Mouse (Mus musculus): ENCODE measurements at regions not wholly inside any gene's neighbourhood (a gene's known extent, or its start where the extent isn't known, plus 50 kb on each side); places are given as distances from the start of the nearest gene placed in this dataset.

DNA sequence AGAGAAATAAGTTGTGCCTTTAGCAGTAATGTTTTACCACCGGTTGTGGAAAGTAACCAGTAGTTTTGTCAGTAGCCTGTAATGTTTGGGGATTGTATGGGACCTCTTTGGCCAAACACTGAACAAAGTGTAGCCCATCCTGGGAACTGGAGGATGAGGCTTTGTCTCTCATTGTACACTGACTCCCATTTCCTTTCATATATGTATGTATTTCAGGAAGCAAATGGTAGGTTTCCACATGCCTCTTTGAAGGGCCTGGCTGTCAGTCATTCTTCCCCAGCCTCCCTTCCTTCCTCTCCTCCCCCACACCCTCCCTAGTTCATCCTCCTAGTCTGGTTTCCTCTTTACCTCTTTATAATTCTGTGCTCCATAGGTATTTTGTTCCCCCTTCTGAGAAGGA lies 266.7 kb upstream of the Adcy2 start:
- Histone ChIP-seq H3K27ac (ENCODE audit: insufficient read depth, low read length) (no peak overlapping the region), H3K4me3 (ENCODE audit: insufficient read depth, low read length) (no peak overlapping the region), H3K4me1 (ENCODE audit: control insufficient read depth, insufficient read depth, low read length) (no peaks in the 10 kb centered on the region)
- TF ChIP-seq POLR2A (IDR thresholded peaks at IDR 0.05; ENCODE audit: extremely low read depth, insufficient read depth, low read length), result no peak
- no peak for TF ChIP-seq CTCF (IDR thresholded peaks at IDR 0.05; ENCODE audit: extremely low read depth, insufficient read depth, low read length)

DNA sequence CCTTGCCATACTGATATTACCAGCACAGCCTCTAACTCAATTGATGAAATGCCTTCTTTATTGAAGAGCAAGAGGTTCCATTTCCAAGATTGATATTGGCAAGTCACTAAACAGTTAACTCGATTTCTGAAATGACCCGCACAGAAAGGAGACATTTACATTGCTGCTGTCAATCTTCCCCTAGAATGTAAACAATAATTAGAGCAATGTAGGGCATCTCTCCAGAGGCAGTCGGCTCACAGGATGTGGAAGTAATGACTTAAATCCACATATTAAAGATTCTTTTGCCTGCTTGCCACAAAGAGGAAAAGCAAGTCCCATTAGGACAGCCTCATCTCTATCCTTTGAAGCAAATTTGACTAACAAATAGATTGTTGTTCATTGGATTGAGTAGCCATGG lies 261.0 kb upstream of the Nsun2 start:
- Histone ChIP-seq H3K27ac (ENCODE audit: insufficient read depth, low read length) (no peak overlapping the region), H3K4me3 (ENCODE audit: insufficient read depth, low read length) (no peak overlapping the region), H3K4me1 (ENCODE audit: control insufficient read depth, insufficient read depth, low read length) (no peaks in the 10 kb centered on the region)
- TF ChIP-seq POLR2A (IDR thresholded peaks at IDR 0.05; ENCODE audit: extremely low read depth, insufficient read depth, low read length), result no peak

DNA sequence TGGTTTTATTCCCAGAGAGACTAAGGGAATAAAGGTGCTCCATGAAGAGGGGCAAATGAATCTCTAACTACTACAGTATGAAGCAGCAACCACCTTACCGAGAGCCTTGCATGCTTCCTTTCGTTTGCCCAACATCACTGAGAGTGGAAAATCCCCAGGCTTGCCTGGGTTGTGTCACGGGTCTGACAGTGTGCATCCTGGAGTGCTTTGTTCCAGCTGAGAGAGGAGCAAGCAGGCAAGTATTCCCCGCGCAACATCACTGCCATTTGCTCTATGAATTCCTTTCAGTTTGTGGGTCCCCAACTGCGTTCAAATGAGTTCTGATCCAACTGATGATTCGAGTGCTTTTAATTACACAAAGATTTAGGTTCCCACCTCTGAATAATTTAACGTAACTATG lies 253.9 kb upstream of the Nsun2 start:
- H3K4me3 ChIP-seq (ENCODE audit: insufficient read depth, low read length), result no peak overlapping the region
- H3K4me1 ChIP-seq (ENCODE audit: control insufficient read depth, insufficient read depth, low read length), result no peaks in the 10 kb centered on the region
- H3K27ac ChIP-seq (ENCODE audit: insufficient read depth, low read length), result no peak overlapping the region
- TF ChIP-seq CTCF (IDR thresholded peaks at IDR 0.05; ENCODE audit: extremely low read depth, insufficient read depth, low read length) (no peak), POLR2A (IDR thresholded peaks at IDR 0.05; ENCODE audit: extremely low read depth, insufficient read depth, low read length) (no peak)

DNA sequence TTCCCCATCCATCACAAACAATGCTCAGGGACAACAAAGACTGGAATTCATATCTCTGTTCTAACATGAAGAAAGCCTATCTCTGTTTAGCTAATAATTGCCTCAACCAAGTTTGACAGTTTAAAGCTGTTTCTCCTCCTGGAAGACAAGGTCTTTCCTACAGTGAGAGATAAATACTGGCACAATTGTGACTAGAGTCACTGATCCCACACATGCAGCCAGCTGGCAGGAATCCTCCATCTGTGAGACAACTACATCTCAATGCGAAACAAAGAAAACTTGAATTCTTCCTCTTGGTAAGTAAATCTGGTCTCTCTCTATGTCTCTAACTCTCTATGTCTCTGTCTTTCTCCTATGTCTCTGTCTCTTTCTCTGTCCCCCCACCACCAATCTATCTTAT lies 239.1 kb upstream of the Nsun2 start:
- Histone ChIP-seq H3K27ac (ENCODE audit: insufficient read depth, low read length) (no peak overlapping the region), H3K4me1 (ENCODE audit: control insufficient read depth, insufficient read depth, low read length) (no peaks in the 10 kb centered on the region), H3K4me3 (ENCODE audit: insufficient read depth, low read length) (no peak overlapping the region)
- no peak for TF ChIP-seq CTCF (IDR thresholded peaks at IDR 0.05; ENCODE audit: extremely low read depth, insufficient read depth, low read length)

DNA sequence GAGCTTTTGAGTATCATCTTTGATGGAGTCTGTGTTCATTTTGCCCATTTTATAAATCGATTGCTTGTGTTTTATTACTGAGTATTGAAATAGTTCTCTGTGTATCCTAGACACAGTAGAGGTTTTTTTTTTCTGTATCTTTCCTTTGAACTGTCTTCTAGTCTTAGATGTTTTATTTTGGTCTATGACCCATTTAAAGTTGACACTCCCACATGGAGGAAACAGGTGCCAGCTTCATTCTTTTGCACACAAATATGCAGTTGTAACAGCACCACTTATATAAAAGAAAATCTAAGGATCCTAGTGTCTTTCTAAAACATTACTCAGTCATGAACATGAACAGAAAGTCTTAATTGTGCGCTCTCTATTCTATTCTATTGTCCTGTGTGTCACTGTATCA lies 230.2 kb upstream of the Nsun2 start:
- 0 out of 2 replicates have a peak overlapping the region, but pooled peaks have one; percentile 23 for H3K27ac ChIP-seq (ENCODE audit: insufficient read depth, low read length)
- TF ChIP-seq CTCF (IDR thresholded peaks at IDR 0.05; ENCODE audit: extremely low read depth, insufficient read depth, low read length) (no peak), POLR2A (IDR thresholded peaks at IDR 0.05; ENCODE audit: extremely low read depth, insufficient read depth, low read length) (no peak)
- H3K4me1 ChIP-seq (ENCODE audit: control insufficient read depth, insufficient read depth, low read length), result no peaks in the 10 kb centered on the region; the same call in 1 of the 2 replicates
- H3K4me3 ChIP-seq (ENCODE audit: insufficient read depth, low read length), result no peak overlapping the region

DNA sequence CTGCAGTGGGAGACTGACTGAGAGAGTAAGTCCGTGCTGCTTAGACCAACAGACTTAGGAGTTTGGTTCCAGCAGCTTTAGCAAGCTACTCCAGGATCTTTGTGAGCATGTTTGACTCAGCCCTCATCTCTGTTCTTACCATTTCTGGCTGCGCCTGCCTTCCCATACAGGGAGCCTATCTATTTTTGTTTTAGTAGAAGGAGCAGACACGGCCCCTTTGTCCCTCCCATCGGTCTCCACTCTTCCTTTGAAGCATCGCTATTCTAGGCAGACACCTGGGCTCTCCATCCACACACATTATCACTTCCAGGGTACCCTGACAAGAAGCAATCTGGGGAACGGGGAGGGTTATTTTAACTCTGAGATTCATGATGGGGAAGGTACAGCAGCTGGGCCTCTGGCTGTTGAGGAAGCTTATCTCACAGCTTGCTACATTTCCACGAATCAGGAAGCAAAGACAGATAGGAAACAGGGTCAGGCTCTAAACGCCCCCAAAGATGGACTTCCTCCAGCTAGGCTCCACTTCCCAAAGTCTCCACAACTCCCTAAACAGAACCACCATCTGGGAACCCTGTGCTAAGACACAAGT lies 203.0 kb upstream of the Nsun2 start:
- Histone ChIP-seq H3K4me1 (ENCODE audit: control insufficient read depth, insufficient read depth, low read length) (no peaks in the 10 kb centered on the region), H3K4me3 (ENCODE audit: insufficient read depth, low read length) (no peak overlapping the region), H3K27ac (ENCODE audit: insufficient read depth, low read length) (peak overlapping the region; percentile 39; the same call in 1 of the 2 replicates)
- TF ChIP-seq POLR2A (IDR thresholded peaks at IDR 0.05; ENCODE audit: extremely low read depth, insufficient read depth, low read length), result no peak
- no peak for TF ChIP-seq CTCF (IDR thresholded peaks at IDR 0.05; ENCODE audit: extremely low read depth, insufficient read depth, low read length)

DNA sequence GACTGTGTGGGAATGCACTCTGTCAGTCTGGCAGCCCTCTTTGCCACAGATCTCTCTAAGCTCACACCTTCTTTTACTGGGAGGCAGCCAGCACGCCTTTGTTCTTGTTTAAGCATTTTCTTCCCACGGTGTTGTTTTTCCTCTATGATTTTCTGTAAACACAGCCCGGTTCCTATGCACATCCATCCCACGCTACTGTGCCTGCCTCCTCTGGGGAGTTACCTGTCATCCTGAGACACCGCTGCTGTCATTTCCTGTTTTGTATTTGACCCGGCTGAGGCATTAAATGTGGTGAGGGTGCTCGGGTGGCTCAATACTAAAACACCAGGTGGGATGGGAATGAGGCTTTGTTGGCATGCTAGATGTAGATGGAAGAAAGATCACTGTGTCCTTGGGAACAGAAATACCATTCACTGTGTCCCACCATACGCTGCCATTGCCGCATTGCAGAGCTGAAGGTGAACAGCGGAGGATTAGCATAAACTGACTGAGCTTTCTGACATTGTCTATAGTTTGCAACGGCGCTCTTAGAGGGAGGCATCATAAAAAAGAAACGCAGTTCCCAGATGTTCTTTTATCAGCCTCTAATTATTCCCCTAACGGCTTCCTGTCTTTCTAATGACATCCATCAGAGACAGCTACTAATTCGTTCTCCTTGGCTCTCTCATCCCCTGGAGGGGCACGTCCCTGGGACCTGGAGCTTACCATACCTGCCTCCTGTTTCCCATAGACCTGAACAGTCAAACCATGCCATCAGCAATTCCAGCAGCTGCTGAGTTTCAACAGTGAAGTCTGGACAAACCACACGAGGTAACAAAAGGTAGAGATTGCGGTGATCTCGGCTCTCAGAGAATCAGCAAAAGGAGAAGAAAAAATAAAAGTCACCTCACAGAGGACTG lies 201.8 kb upstream of the Nsun2 start:
- Histone ChIP-seq H3K27ac (ENCODE audit: insufficient read depth, low read length) (no peak overlapping the region), H3K4me1 (ENCODE audit: control insufficient read depth, insufficient read depth, low read length) (no peaks in the 10 kb centered on the region), H3K4me3 (ENCODE audit: insufficient read depth, low read length) (no peak overlapping the region)
- TF ChIP-seq CTCF (IDR thresholded peaks at IDR 0.05; ENCODE audit: extremely low read depth, insufficient read depth, low read length) (no peak), POLR2A (IDR thresholded peaks at IDR 0.05; ENCODE audit: extremely low read depth, insufficient read depth, low read length) (no peak)

DNA sequence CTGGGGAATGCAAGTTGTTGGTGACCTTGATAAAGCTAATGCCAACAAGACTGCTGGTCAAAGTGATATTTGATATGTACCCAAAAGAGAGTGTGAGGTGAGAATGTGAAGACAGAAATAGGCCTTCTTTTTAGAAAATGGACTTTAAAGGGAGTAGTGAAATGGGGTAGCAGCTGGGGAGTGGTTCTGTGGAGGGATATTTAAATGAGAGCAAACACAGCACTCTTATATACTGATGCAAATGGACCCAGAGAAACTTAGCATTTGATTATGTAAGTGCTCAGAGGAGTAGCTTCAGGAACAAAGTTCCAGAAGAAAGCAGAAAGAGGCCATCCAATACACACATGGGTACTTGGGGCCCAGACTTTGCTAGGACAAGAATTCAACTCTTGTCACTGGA lies 189.7 kb upstream of the Nsun2 start:
- no peaks in the 10 kb centered on the region for H3K4me1 ChIP-seq (ENCODE audit: control insufficient read depth, insufficient read depth, low read length)
- H3K4me3 ChIP-seq (ENCODE audit: insufficient read depth, low read length), result no peak overlapping the region
- peak overlapping the region; percentile 56; the same call in 1 of the 2 replicates for H3K27ac ChIP-seq (ENCODE audit: insufficient read depth, low read length)
- TF ChIP-seq POLR2A (IDR thresholded peaks at IDR 0.05; ENCODE audit: extremely low read depth, insufficient read depth, low read length) (no peak), CTCF (IDR thresholded peaks at IDR 0.05; ENCODE audit: extremely low read depth, insufficient read depth, low read length) (no peak)

DNA sequence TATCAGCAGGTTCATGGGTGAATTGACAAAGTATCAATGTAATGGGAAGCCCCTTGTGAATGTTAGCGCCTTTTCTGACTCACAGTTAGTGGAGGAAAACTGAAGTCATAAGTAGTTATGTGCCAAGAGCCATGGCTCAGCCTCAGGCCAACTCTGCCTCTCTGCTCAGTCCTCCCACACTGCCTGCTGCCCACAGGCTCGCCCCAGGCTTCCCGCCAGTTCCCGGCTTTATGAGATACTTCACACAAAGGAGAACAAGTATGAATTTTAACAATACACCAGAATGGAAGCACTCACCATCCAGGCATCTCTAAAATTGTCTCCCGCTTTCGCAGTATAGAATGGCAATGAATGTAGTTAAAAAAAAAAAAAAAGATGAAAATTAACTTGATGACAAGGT lies 176.1 kb upstream of the Nsun2 start:
- H3K4me1 ChIP-seq (ENCODE audit: control insufficient read depth, insufficient read depth, low read length), result peaks cover 2% of the 10 kb centered on the region
- no peak overlapping the region for H3K4me3 ChIP-seq (ENCODE audit: insufficient read depth, low read length)
- H3K27ac ChIP-seq (ENCODE audit: insufficient read depth, low read length), result no peak overlapping the region
- TF ChIP-seq POLR2A (IDR thresholded peaks at IDR 0.05; ENCODE audit: extremely low read depth, insufficient read depth, low read length) (no peak), CTCF (IDR thresholded peaks at IDR 0.05; ENCODE audit: extremely low read depth, insufficient read depth, low read length) (no peak)

DNA sequence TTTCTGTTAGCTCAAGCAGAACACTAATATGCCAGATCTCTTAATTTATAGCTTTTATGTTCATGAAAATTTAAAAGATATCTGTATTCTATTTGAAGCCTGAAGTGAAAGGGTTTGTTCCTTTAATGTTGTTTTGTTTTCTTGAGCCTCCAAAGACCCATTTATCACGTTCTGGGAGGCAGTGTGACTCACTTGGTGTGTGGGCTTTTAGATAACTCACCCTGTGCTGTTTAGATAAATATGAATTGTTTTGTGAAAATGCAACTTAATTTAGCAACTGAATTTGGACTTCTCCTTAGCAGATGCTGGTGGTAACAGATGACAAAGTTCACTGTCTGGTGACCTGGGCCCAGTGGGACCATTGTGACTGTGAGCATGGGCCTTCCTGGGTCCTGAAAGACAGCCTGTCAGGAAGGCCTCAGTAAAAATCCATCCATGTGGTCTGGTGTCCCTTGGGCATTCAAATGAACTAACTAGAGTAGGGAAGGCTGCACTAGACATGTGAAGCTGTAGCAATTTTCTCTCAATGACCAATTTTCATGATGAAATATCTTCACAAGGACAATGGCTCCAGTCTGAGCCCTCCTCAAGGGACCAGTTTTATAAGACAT lies 167.6 kb upstream of the Nsun2 start:
- no peak for TF ChIP-seq POLR2A (IDR thresholded peaks at IDR 0.05; ENCODE audit: extremely low read depth, insufficient read depth, low read length)
- no peak for TF ChIP-seq CTCF (IDR thresholded peaks at IDR 0.05; ENCODE audit: extremely low read depth, insufficient read depth, low read length)
- Histone ChIP-seq H3K4me1 (ENCODE audit: control insufficient read depth, insufficient read depth, low read length) (no peaks in the 10 kb centered on the region), H3K4me3 (ENCODE audit: insufficient read depth, low read length) (no peak overlapping the region), H3K27ac (ENCODE audit: insufficient read depth, low read length) (no peak overlapping the region)
